ENCODE assay signal across 9 mouse cellular contexts in the genomic region with DNA sequence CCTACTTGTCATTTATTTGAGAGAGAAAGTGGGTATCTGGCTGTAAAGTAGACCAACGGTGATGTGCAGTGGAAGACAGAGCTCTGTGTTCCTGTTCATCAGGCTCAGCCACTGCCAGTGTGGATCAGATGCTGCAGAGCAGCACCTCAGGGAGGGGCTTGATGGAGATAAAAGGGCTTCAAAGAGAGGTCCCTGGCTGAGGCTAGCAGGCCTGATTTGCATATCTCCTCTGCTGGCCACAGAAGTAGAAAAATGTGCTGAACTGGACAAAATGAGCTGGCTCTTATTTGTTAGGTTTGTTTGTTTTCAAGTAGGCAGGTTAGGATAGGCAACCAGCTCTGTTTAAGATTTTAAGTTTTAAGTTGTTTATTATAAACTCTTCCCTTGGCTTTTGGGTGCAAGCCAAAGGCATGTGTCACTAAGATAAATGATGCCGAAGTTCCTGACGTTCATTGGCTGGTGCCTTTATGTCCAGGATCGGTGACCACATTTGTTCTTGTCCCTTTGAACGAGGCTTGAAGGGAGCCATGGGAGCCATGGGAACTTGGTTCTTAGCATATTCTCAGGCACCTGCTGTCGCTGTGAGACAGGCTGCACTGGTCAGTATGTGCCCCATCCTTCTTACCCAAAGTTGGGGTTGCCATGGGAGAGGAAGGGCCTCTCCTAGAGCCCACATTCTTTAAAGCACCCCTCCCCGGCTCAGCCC.
DNase-seq lines count a peak whose midpoint lies in the region; ATAC-seq lines count a peak whose summit lies in the region.
"Had no signal": no experiment of that assay in that cellular context is flagged by ENCODE, and none has a peak within 500 bp of the region (broad histone marks: within the 10 kb centered on the region; RNA-seq: fewer than 3 reads in every experiment).

No protein-coding gene starts in this region.

- no peak overlapping the region for H3K4me2 ChIP-seq in liver, embryonic 11.5 days
- no peak overlapping the region for H3K4me2 ChIP-seq in liver, embryonic 12.5 days
- H3K4me2 ChIP-seq in neural tube, embryonic 11.5 days (ENCODE audit: low read depth) = no peak overlapping the region
- H3K4me2 ChIP-seq in heart, embryonic 11.5 days = no peak overlapping the region
- H3K4me2 ChIP-seq: limb, embryonic 13.5 days had no signal

- WGBS in liver, embryonic 11.5 days = 57% methylated on average over 7 of the region's 7 CpGs
- 65% methylated on average over 7 of the region's 7 CpGs for WGBS in liver, embryonic 12.5 days (ENCODE audit: insufficient replicate concordance)
- WGBS in neural tube, embryonic 11.5 days = 18% methylated on average over 7 of the region's 7 CpGs
- WGBS in heart, embryonic 11.5 days (ENCODE audit: insufficient replicate concordance) = 44% methylated on average over 7 of the region's 7 CpGs

- ATAC-seq in liver, embryonic 11.5 days (replicated peaks; ENCODE audit: low FRiP score) = peak; percentile 59; the same call in 1 of the 2 replicates
- ATAC-seq in liver, embryonic 12.5 days = no peak
- ATAC-seq in neural tube, embryonic 11.5 days (ENCODE audit: insufficient read depth, low FRiP score, low TSS enrichment) = peak; percentile 92
- no peak for ATAC-seq in heart, embryonic 11.5 days (replicated peaks; ENCODE audit: insufficient number of reproducible peaks, low FRiP score, low TSS enrichment)

- no peak for DNase-seq in liver, embryonic 11.5 days (ENCODE audit: low spot score)
- DNase-seq in embryo, embryonic 11 days = peak; percentile 41
- peak; percentile 42 to 58 for DNase-seq in kidney, adult 8-10 months
- DNase-seq in neural tube, embryonic 11.5 days (ENCODE audit: low spot score) = peak; percentile 66
- no peak for DNase-seq in left cerebral cortex, postnatal 10 days (ENCODE audit: extremely low spot score in 1 of 2, low spot score in 2 of 2)
- no peak for DNase-seq in frontal cortex, postnatal 14 days (ENCODE audit: low spot score in 2 of 2)

- no peak overlapping the region for H3K9ac ChIP-seq in liver, embryonic 11.5 days (ENCODE audit: low read depth, low read length)
- no peak overlapping the region for H3K9ac ChIP-seq in liver, embryonic 12.5 days
- no peak overlapping the region for H3K9ac ChIP-seq in neural tube, embryonic 11.5 days (ENCODE audit: low read length)
- no peak overlapping the region for H3K9ac ChIP-seq in heart, embryonic 11.5 days (ENCODE audit: low read depth, low read length)
- H3K9ac ChIP-seq: limb, embryonic 13.5 days had no signal

- H3K27ac ChIP-seq in liver, embryonic 11.5 days (ENCODE audit: low read depth, low read length) = no peak overlapping the region
- no peak overlapping the region for H3K27ac ChIP-seq in liver, embryonic 12.5 days
- peak overlapping the region; percentile 60 for H3K27ac ChIP-seq in neural tube, embryonic 11.5 days (ENCODE audit: low read depth, low read length)
- no peak overlapping the region for H3K27ac ChIP-seq in heart, embryonic 11.5 days (ENCODE audit: low read depth, low read length)
- H3K27ac ChIP-seq: limb, embryonic 13.5 days had no signal

- no peak overlapping the region for H3K4me3 ChIP-seq in liver, embryonic 11.5 days (ENCODE audit: low read depth, low read length)
- H3K4me3 ChIP-seq in liver, embryonic 12.5 days = no peak overlapping the region
- H3K4me3 ChIP-seq in neural tube, embryonic 11.5 days (ENCODE audit: low read depth, low read length) = no peak overlapping the region
- no peak overlapping the region for H3K4me3 ChIP-seq in heart, embryonic 11.5 days (ENCODE audit: low read depth, low read length)
- H3K4me3 ChIP-seq: limb, embryonic 13.5 days had no signal

- no peaks in the 10 kb centered on the region for H3K27me3 ChIP-seq in liver, embryonic 11.5 days (replicated peaks; ENCODE audit: control insufficient read depth, insufficient read depth, low read length)
- no peaks in the 10 kb centered on the region for H3K27me3 ChIP-seq in liver, embryonic 12.5 days (replicated peaks)
- H3K27me3 ChIP-seq in neural tube, embryonic 11.5 days (ENCODE audit: control insufficient read depth, insufficient read depth, low read length) = no peaks in the 10 kb centered on the region
- no peaks in the 10 kb centered on the region for H3K27me3 ChIP-seq in heart, embryonic 11.5 days (ENCODE audit: control insufficient read depth, insufficient read depth, low read length)
- H3K27me3 ChIP-seq: limb, embryonic 13.5 days had no signal

- intact Hi-C loops in left cerebral cortex, postnatal 10 days (cut with DNase I) = no loop called here

- H3K9me3 ChIP-seq in liver, embryonic 11.5 days (ENCODE audit: control insufficient read depth, low read length) = no peaks in the 10 kb centered on the region
- no peaks in the 10 kb centered on the region for H3K9me3 ChIP-seq in liver, embryonic 12.5 days (replicated peaks)
- no peaks in the 10 kb centered on the region for H3K9me3 ChIP-seq in neural tube, embryonic 11.5 days (ENCODE audit: control insufficient read depth, low read length)
- no peaks in the 10 kb centered on the region for H3K9me3 ChIP-seq in heart, embryonic 11.5 days (replicated peaks; ENCODE audit: control insufficient read depth, low read length)
- H3K9me3 ChIP-seq: limb, embryonic 13.5 days had no signal

- H3K4me1 ChIP-seq in liver, embryonic 11.5 days (replicated peaks; ENCODE audit: control insufficient read depth, insufficient read depth, low read length) = peaks cover 13% of the 10 kb centered on the region
- H3K4me1 ChIP-seq in liver, embryonic 12.5 days = peaks cover 25% of the 10 kb centered on the region
- H3K4me1 ChIP-seq in neural tube, embryonic 11.5 days (ENCODE audit: control insufficient read depth, insufficient read depth, low read length) = peaks cover 19% of the 10 kb centered on the region
- H3K4me1 ChIP-seq in heart, embryonic 11.5 days (ENCODE audit: control insufficient read depth, insufficient read depth, low read length) = peaks cover 32% of the 10 kb centered on the region

- H3K36me3 ChIP-seq in liver, embryonic 11.5 days (ENCODE audit: control insufficient read depth, insufficient read depth, low read length) = no peaks in the 10 kb centered on the region
- peaks cover 7% of the 10 kb centered on the region; the same call in 1 of the 2 replicates for H3K36me3 ChIP-seq in liver, embryonic 12.5 days
- no peaks in the 10 kb centered on the region for H3K36me3 ChIP-seq in neural tube, embryonic 11.5 days (ENCODE audit: control insufficient read depth, insufficient read depth, low read length)
- H3K36me3 ChIP-seq in heart, embryonic 11.5 days (ENCODE audit: control insufficient read depth, insufficient read depth, low read length) = no peaks in the 10 kb centered on the region

Comparison
In these comparisons a context has a peak if more than half of its experiments do, and no peak if none do; other contexts are left out.
1. ATAC-seq: peak in liver, embryonic 11.5 days (single experiment) and neural tube, embryonic 11.5 days (single experiment); none in liver, embryonic 12.5 days (single experiment) and heart, embryonic 11.5 days (single experiment).
2. DNase-seq: peak in embryo, embryonic 11 days (single experiment), kidney, adult 8-10 months (2 of 2) and neural tube, embryonic 11.5 days (single experiment); none in liver, embryonic 11.5 days (single experiment), left cerebral cortex, postnatal 10 days (0 of 2) and frontal cortex, postnatal 14 days (0 of 2).